In genomic region chr4:114467371-114468094, GRCm38 (mm10) we compare ENCODE assay signal across 13 mouse cellular contexts.
DNase-seq lines count a peak whose midpoint lies in the region; ATAC-seq and TF ChIP-seq lines count a peak whose summit lies in the region.
"Had no signal": no experiment of that assay in that cellular context is flagged by ENCODE, and none has a peak within 500 bp of the region (broad histone marks: within the 10 kb centered on the region; RNA-seq: fewer than 3 reads in every experiment).

No protein-coding gene starts in this region.

- no peak overlapping the region for H3K4me3 ChIP-seq in forebrain, embryonic 13.5 days
- no peak overlapping the region for H3K4me3 ChIP-seq in forebrain, embryonic 10.5 days
- no peak overlapping the region for H3K4me3 ChIP-seq in kidney, adult 2 months (ENCODE audit: insufficient read depth, low read depth, low read length)
- no peak overlapping the region for H3K4me3 ChIP-seq in midbrain, embryonic 14.5 days (replicated peaks; ENCODE audit: low read depth, low read length)
- H3K4me3 ChIP-seq: erythroblast, embryonic 14.5 days; hindbrain, embryonic 15.5 days; megakaryocyte, embryonic 14.5 days had no signal

- H3K9ac ChIP-seq in forebrain, embryonic 13.5 days: no peak overlapping the region
- no peak overlapping the region for H3K9ac ChIP-seq in midbrain, embryonic 14.5 days (replicated peaks; ENCODE audit: low read length)
- H3K9ac ChIP-seq: hindbrain, embryonic 15.5 days had no signal

- DNase-seq in forebrain, embryonic 10.5 days (ENCODE audit: extremely low spot score, low spot score): no peak
- peak; percentile 75 for DNase-seq in kidney, adult 2 months
- no peak for DNase-seq in kidney, adult 18-20 months
- DNase-seq in lung, postnatal 10 days: peak; percentile 42
- no peak for DNase-seq in midbrain, embryonic 14.5 days
- DNase-seq: cerebellum, adult 8-10 months; left cerebral cortex, postnatal 4 days had no signal

- peak; percentile 24; the same call in 1 of the 2 replicates for ATAC-seq in forebrain, embryonic 13.5 days
- ATAC-seq in common myeloid progenitor, adult 5-6 weeks (replicated peaks; ENCODE audit: low read depth, poor library complexity, severe bottlenecking): peak; percentile 79
- ATAC-seq in midbrain, embryonic 14.5 days (ENCODE audit: low FRiP score, low TSS enrichment): no peak
- ATAC-seq in inflammation-experienced regulatory T-cells, adult 6 months: no peak

- no peak overlapping the region for H3K27ac ChIP-seq in forebrain, embryonic 13.5 days
- H3K27ac ChIP-seq in forebrain, embryonic 10.5 days: no peak overlapping the region
- H3K27ac ChIP-seq in kidney, adult 2 months (ENCODE audit: insufficient read depth, low read depth, low read length): no peak overlapping the region
- H3K27ac ChIP-seq in midbrain, embryonic 14.5 days (replicated peaks; ENCODE audit: low read depth, low read length): no peak overlapping the region
- H3K27ac ChIP-seq: hindbrain, embryonic 15.5 days had no signal

- TF ChIP-seq POLR2A in kidney, adult 2 months (IDR thresholded peaks at IDR 0.05; ENCODE audit: low read depth, low read length): no peak

- no peak for TF ChIP-seq CTCF in kidney, adult 2 months (conservative IDR thresholded peaks at IDR 0.05; ENCODE audit: insufficient read depth, insufficient read length, low read depth, low read length)

- no peaks in the 10 kb centered on the region for H3K9me3 ChIP-seq in forebrain, embryonic 13.5 days (replicated peaks)
- no peaks in the 10 kb centered on the region for H3K9me3 ChIP-seq in forebrain, embryonic 10.5 days
- no peaks in the 10 kb centered on the region for H3K9me3 ChIP-seq in midbrain, embryonic 14.5 days (ENCODE audit: control insufficient read depth, low read length)
- H3K9me3 ChIP-seq: hindbrain, embryonic 15.5 days; megakaryocyte, embryonic 14.5 days had no signal

- H3K27me3 ChIP-seq in forebrain, embryonic 13.5 days: no peaks in the 10 kb centered on the region
- H3K27me3 ChIP-seq in forebrain, embryonic 10.5 days (ENCODE audit: poor library complexity, severe bottlenecking): no peaks in the 10 kb centered on the region; the same call in 1 of the 2 replicates
- H3K27me3 ChIP-seq in kidney, adult 2 months (replicated peaks; ENCODE audit: control insufficient read depth, insufficient read depth, low read length): no peaks in the 10 kb centered on the region
- no peaks in the 10 kb centered on the region for H3K27me3 ChIP-seq in midbrain, embryonic 14.5 days (ENCODE audit: control insufficient read depth, insufficient read depth, low read length)
- H3K27me3 ChIP-seq: hindbrain, embryonic 15.5 days had no signal

- H3K36me3 ChIP-seq in forebrain, embryonic 13.5 days (ENCODE audit: poor library complexity, severe bottlenecking): no peaks in the 10 kb centered on the region
- H3K36me3 ChIP-seq in forebrain, embryonic 10.5 days (replicated peaks): no peaks in the 10 kb centered on the region
- H3K36me3 ChIP-seq in kidney, adult 2 months (ENCODE audit: control insufficient read depth, insufficient read depth, low read length): no peaks in the 10 kb centered on the region
- no peaks in the 10 kb centered on the region for H3K36me3 ChIP-seq in midbrain, embryonic 14.5 days (ENCODE audit: control insufficient read depth, insufficient read depth, low read length)
- H3K36me3 ChIP-seq: hindbrain, embryonic 15.5 days had no signal

- 46% methylated on average over 6 of the region's 6 CpGs for WGBS in forebrain, embryonic 13.5 days
- WGBS in forebrain, embryonic 10.5 days: 68% methylated on average over 6 of the region's 6 CpGs
- WGBS in kidney, adult 2 months: 27% methylated on average over 6 of the region's 6 CpGs
- 71% methylated on average over 6 of the region's 6 CpGs for WGBS in midbrain, embryonic 14.5 days

- H3K4me1 ChIP-seq in forebrain, embryonic 13.5 days: peaks cover 6% of the 10 kb centered on the region
- peaks cover 22% of the 10 kb centered on the region for H3K4me1 ChIP-seq in forebrain, embryonic 10.5 days
- peaks cover 35% of the 10 kb centered on the region for H3K4me1 ChIP-seq in kidney, adult 2 months (ENCODE audit: control insufficient read depth, insufficient read depth, low read length)
- peaks cover 5% of the 10 kb centered on the region; the same call in 1 of the 2 replicates for H3K4me1 ChIP-seq in midbrain, embryonic 14.5 days (ENCODE audit: control insufficient read depth, insufficient read depth, low read length)
- H3K4me1 ChIP-seq: megakaryocyte, embryonic 14.5 days had no signal

- no peak overlapping the region for H3K4me2 ChIP-seq in forebrain, embryonic 13.5 days
- H3K4me2 ChIP-seq in midbrain, embryonic 14.5 days (ENCODE audit: low read length): no peak overlapping the region
- H3K4me2 ChIP-seq: hindbrain, embryonic 15.5 days had no signal

Comparison
In these comparisons a context has a peak if more than half of its experiments do, and no peak if none do; other contexts are left out.
1. DNase-seq: peak in kidney, adult 2 months (single experiment) and lung, postnatal 10 days (single experiment); none in forebrain, embryonic 10.5 days (single experiment), kidney, adult 18-20 months (single experiment) and midbrain, embryonic 14.5 days (single experiment).
2. ATAC-seq: peak in forebrain, embryonic 13.5 days (single experiment) and common myeloid progenitor, adult 5-6 weeks (single experiment); none in midbrain, embryonic 14.5 days (single experiment) and inflammation-experienced regulatory T-cells, adult 6 months (single experiment).